Mouse (Mus musculus) duodenum, adult 2 months (tissue): Measurements from ENCODE around the gene Ppm1m. TPM values are rescaled to one million over a fixed set of nuclear protein-coding genes. Genes with fewer than 3 reads are reported as not detected.

ENCODE experiments used
- polyA plus RNA-seq: library from polyadenylated mRNA; depleted of rRNA; stranded (reverse); fragments of >200 nt; gene quantifications from 2 replicates; pipeline ENCODE4 v1.2.3, GENCODE M21; 2012; ENCODE audit warnings: low replicate concordance; rRNA removed

Gene Ppm1m
- 14.0 and 19.1 TPM in 2 replicates for polyA plus RNA-seq

GRCm38 (mm10) chr9:106199535-106200272 lies at the start of gene Ppm1m:
Gene Ppm1m (minus strand): TSS chr9:106199746.

GRCm38 (mm10) chr9:106222261-106222851 lies 22.8 kb upstream of the Ppm1m start, which contains the start of gene Tlr9:
Gene Tlr9 (plus strand): TSS chr9:106222598.

GRCm38 (mm10) chr9:106202819-106203636 lies 3.5 kb upstream of the Ppm1m start, which contains the start of gene Twf2:
Gene Twf2 (plus strand): TSS chr9:106203108.

GRCm38 (mm10) chr9:106170556-106171345 lies 28.8 kb downstream of the Ppm1m start, which contains the start of gene Wdr82:
Gene Wdr82 (plus strand): TSS chr9:106170928.

GRCm38 (mm10) chr9:106158037-106158491 lies 41.5 kb downstream of the Ppm1m start, which contains the start of gene Glyctk:
Gene Glyctk (minus strand): TSS chr9:106158138.

Other genes starting within 250 kb of the Ppm1m start
- 0.33 and 0.75 TPM in 2 replicates for gene Col6a5, start 239.1 kb downstream of the Ppm1m start, polyA plus RNA-seq
- gene Col6a4, start 103.0 kb downstream of the Ppm1m start, polyA plus RNA-seq = 13.8 and 17.5 TPM in 2 replicates
- gene Glyctk, start 41.6 kb downstream of the Ppm1m start, polyA plus RNA-seq = 13.9 and 43.6 TPM in 2 replicates
- 25.0 and 31.6 TPM in 2 replicates for gene Wdr82, start 28.8 kb downstream of the Ppm1m start, polyA plus RNA-seq
- 16.9 and 20.4 TPM in 2 replicates for gene Twf2, start 3.4 kb upstream of the Ppm1m start, polyA plus RNA-seq
- gene Tlr9, start 22.9 kb upstream of the Ppm1m start, polyA plus RNA-seq = 1.1 and 1.8 TPM in 2 replicates
- gene Alas1, start 48.9 kb upstream of the Ppm1m start, polyA plus RNA-seq = 177 and 205 TPM in 2 replicates
- gene Poc1a, start 81.3 kb upstream of the Ppm1m start, polyA plus RNA-seq = 14.7 TPM in 2 replicates
- 14.1 and 19.8 TPM in 2 replicates for gene Dusp7, start 168.9 kb upstream of the Ppm1m start, polyA plus RNA-seq
- 296 and 334 TPM in 2 replicates for gene Rpl29, start 229.7 kb upstream of the Ppm1m start, polyA plus RNA-seq
- 113 and 257 TPM in 2 replicates for gene Acy1, start 238.6 kb upstream of the Ppm1m start, polyA plus RNA-seq
- 90.3 and 94.3 TPM in 2 replicates for gene Abhd14b, start 247.7 kb upstream of the Ppm1m start, polyA plus RNA-seq
- 25.7 and 28.4 TPM in 2 replicates for gene Abhd14a, start 247.9 kb upstream of the Ppm1m start, polyA plus RNA-seq